Mouse (Mus musculus) adrenal gland, postnatal 14 days (tissue): ENCODE data around the gene Saa1. TPM values are rescaled to one million over a fixed set of nuclear protein-coding genes. Genes with fewer than 3 reads are reported as not detected.
A peak's percentile ranks its signal among the peaks of the same experiment; 100 is the strongest.

Experiments used
- DNase-seq: peaks from one replicate; pipeline ENCODE4 v3.0.0; 2021; ENCODE audit warnings: mixed read lengths
- total RNA-seq: library from RNA; stranded (reverse); gene quantifications from 2 replicates; pipeline ENCODE4 v1.2.3, GENCODE M21; 2021

The Saa1 gene
- total RNA-seq, 1 experiment from 2014 or later: 0.85 TPM

GRCm38 (mm10) chr7:46718591-46719270, 24.0 kb downstream of the Saa1 start:
- DNase-seq: no peak

GRCm38 (mm10) chr7:46716897-46717296, 25.9 kb downstream of the Saa1 start:
- peak; percentile 47 for DNase-seq

- no peak for DNase-seq
Measured at GRCm38 (mm10) chr7:46715600-46715999, 27.2 kb downstream of the Saa1 start, which contains the start of gene Saa3. Gene Saa3 (minus strand): TSS chr7:46715700.

GRCm38 (mm10) chr7:46714518-46714917, 28.3 kb downstream of the Saa1 start:
- DNase-seq: peak; percentile 82

- no peak for DNase-seq
Measured at GRCm38 (mm10) chr7:46712250-46712649, 30.5 kb downstream of the Saa1 start.

- DNase-seq: peak; percentile 93
Measured at GRCm38 (mm10) chr7:46710390-46710844, 32.4 kb downstream of the Saa1 start, which contains the start of gene Saal1. Gene Saal1 (minus strand): TSS chr7:46710680.

GRCm38 (mm10) chr7:46700521-46701025, 42.2 kb downstream of the Saa1 start:
- DNase-seq: no peak

- no peak for DNase-seq
Measured at GRCm38 (mm10) chr7:46696754-46697153, 46.0 kb downstream of the Saa1 start.

Other genes starting within 250 kb of the Saa1 start
- 13.8 and 14.0 TPM in 2 replicates for gene Sergef, start 103.2 kb downstream of the Saa1 start, total RNA-seq
- 0.26 TPM in 1 of 2 replicates, not detected in the other for gene Tph1, start 70.4 kb downstream of the Saa1 start, total RNA-seq
- gene Saal1, start 32.3 kb downstream of the Saa1 start, total RNA-seq: 8.3 and 9.9 TPM in 2 replicates
- 1.4 TPM in 2 replicates for gene Saa3, start 27.3 kb downstream of the Saa1 start, total RNA-seq
- gene Saa4, start 10.4 kb downstream of the Saa1 start, total RNA-seq: 1.3 and 16.7 TPM in 2 replicates
- gene Saa2, start 8.8 kb upstream of the Saa1 start, total RNA-seq: 0.63 TPM in 1 of 2 replicates, not detected in the other
- 18.7 and 19.0 TPM in 2 replicates for gene Hps5, start 53.1 kb upstream of the Saa1 start, total RNA-seq
- 41.1 and 41.3 TPM in 2 replicates for gene Gtf2h1, start 53.1 kb upstream of the Saa1 start, total RNA-seq
- 529 and 592 TPM in 2 replicates for gene Ldha, start 98.5 kb upstream of the Saa1 start, total RNA-seq
- gene Ldhc, start 118.2 kb upstream of the Saa1 start, total RNA-seq: not detected in 2 replicates
- 90.5 and 92.7 TPM in 2 replicates for gene Tsg101, start 177.0 kb upstream of the Saa1 start, total RNA-seq
- gene Uevld, start 215.5 kb upstream of the Saa1 start, total RNA-seq: 16.7 and 20.1 TPM in 2 replicates
- gene Gm9999, start 240.6 kb upstream of the Saa1 start, total RNA-seq: not detected in 2 replicates